Mouse (Mus musculus) urinary bladder, adult 2 months (tissue): ENCODE results near the gene Inip. TPM values are rescaled to one million over a fixed set of nuclear protein-coding genes. Genes with fewer than 3 reads are reported as not detected.

Experiments
- DNase-seq: peaks from one replicate; pipeline ENCODE4 v3.0.0; 2022; ENCODE audit warnings: low spot score
- polyA plus RNA-seq: library from polyadenylated mRNA; depleted of rRNA; stranded (reverse); fragments of >200 nt; gene quantifications from 2 replicates; pipeline ENCODE4 v1.2.3, GENCODE M21; 2012

Inip gene
- polyA plus RNA-seq, 1 experiment: 21.9 TPM

GRCm38 (mm10) chr4:59772171-59772879 is 29.1 kb downstream of the Inip start:
- no peak for DNase-seq

- DNase-seq: no peak
Observed at GRCm38 (mm10) chr4:59767717-59768116, 33.7 kb downstream of the Inip start.

- DNase-seq: no peak
Observed at GRCm38 (mm10) chr4:59765385-59766005, 35.9 kb downstream of the Inip start.

- DNase-seq: no peak
Observed at GRCm38 (mm10) chr4:59764950-59765349, 36.4 kb downstream of the Inip start.

- DNase-seq: no peak
Observed at GRCm38 (mm10) chr4:59761365-59761729, 40.0 kb downstream of the Inip start.

- DNase-seq: no peak
Observed at GRCm38 (mm10) chr4:59760636-59761364, 40.6 kb downstream of the Inip start.

GRCm38 (mm10) chr4:59760016-59760415 is 41.4 kb downstream of the Inip start:
- no peak for DNase-seq

- DNase-seq: no peak
Observed at GRCm38 (mm10) chr4:59757452-59758435, 43.6 kb downstream of the Inip start.

- DNase-seq: no peak
Observed at GRCm38 (mm10) chr4:59756332-59757082, 44.9 kb downstream of the Inip start.

GRCm38 (mm10) chr4:59753491-59754140 is 47.8 kb downstream of the Inip start:
- DNase-seq: no peak

GRCm38 (mm10) chr4:59739882-59740281 is 61.5 kb downstream of the Inip start:
- no peak for DNase-seq

- DNase-seq: no peak
Observed at GRCm38 (mm10) chr4:59739321-59739720, 62.1 kb downstream of the Inip start.

GRCm38 (mm10) chr4:59731544-59731943 is 69.8 kb downstream of the Inip start:
- DNase-seq: no peak

GRCm38 (mm10) chr4:59728839-59729238 is 72.5 kb downstream of the Inip start:
- DNase-seq: no peak

GRCm38 (mm10) chr4:59727878-59728261 is 73.5 kb downstream of the Inip start:
- DNase-seq: no peak

- DNase-seq: no peak
Observed at GRCm38 (mm10) chr4:59727187-59727877, 74.1 kb downstream of the Inip start.

GRCm38 (mm10) chr4:59726501-59726900 is 74.9 kb downstream of the Inip start:
- DNase-seq: no peak

- no peak for DNase-seq
Observed at GRCm38 (mm10) chr4:59725579-59725978, 75.8 kb downstream of the Inip start.

- no peak for DNase-seq
Observed at GRCm38 (mm10) chr4:59721811-59722210, 79.6 kb downstream of the Inip start.
